Mouse (Mus musculus) C2C12 (cell line): ENCODE data around the gene Lrtm1.

Source experiments
- CTCF ChIP-seq: IDR thresholded peaks from one replicate; pipeline ENCODE4 v1.5.1; 2011; ENCODE audit not compliant: control insufficient read depth, insufficient read depth, insufficient read length
- MAX ChIP-seq: IDR thresholded peaks from one replicate; pipeline ENCODE4 v1.6.1; 2011; ENCODE audit warnings: mild to moderate bottlenecking, control low read depth
- MYOG ChIP-seq: IDR thresholded peaks from one replicate; pipeline ENCODE4 v1.6.1; 2011; ENCODE audit not compliant: control insufficient read depth, insufficient read length; ENCODE audit errors: extremely low read depth

- TF ChIP-seq CTCF (no peak), MAX (no peak), MYOG (no peak)
These were observed 11.9 kb downstream of the Lrtm1 start for GRCm38 (mm10) chr14:29029896-29030420.
